ENCODE assay signal across 17 mouse cellular contexts in genomic region chr10:69854587-69855185, GRCm38 (mm10).
DNase-seq lines count a peak whose midpoint lies in the region; ATAC-seq lines count a peak whose summit lies in the region.
"Had no signal": no experiment of that assay in that cellular context is flagged by ENCODE, and none has a peak within 500 bp of the region (broad histone marks: within the 10 kb centered on the region; RNA-seq: fewer than 3 reads in every experiment).

No protein-coding gene starts in this region.

- intact Hi-C loops in left cerebral cortex, postnatal 10 days (cut with DNase I), result no loop called here

- ATAC-seq in frontal cortex, adult (ENCODE audit: low TSS enrichment), result peak; percentile 67
- ATAC-seq: forebrain, embryonic 14.5 days; hindbrain, embryonic 16.5 days had no signal

- no peak for DNase-seq in frontal cortex, postnatal 14 days (ENCODE audit: low spot score in 2 of 2)
- DNase-seq in left cerebral cortex, adult 18-20 months (ENCODE audit: low spot score in 2 of 2), result peak; percentile 32 to 53
- DNase-seq in left cerebral cortex, postnatal 10 days (ENCODE audit: extremely low spot score in 1 of 2, low spot score in 2 of 2), result no peak
- peak; percentile 53 to 56 for DNase-seq in right cerebral cortex, adult 2 months (ENCODE audit: low spot score in 2 of 2)
- DNase-seq in right cerebral cortex, postnatal 4 days, result no peak
- DNase-seq in lung, postnatal 4 days, result no peak
- DNase-seq: adrenal gland, postnatal 10 days; cerebellum, adult 11-12 months; cerebellum, adult 9-11 months; embryo, embryonic 11 days; gastrocnemius, adult 2 months; gastrocnemius, postnatal 25 days; heart, postnatal 10 days; heart, postnatal 4 days had no signal

Comparison
In these comparisons a context has a peak if more than half of its experiments do, and no peak if none do; other contexts are left out.
1. DNase-seq: peak in left cerebral cortex, adult 18-20 months (2 of 2) and right cerebral cortex, adult 2 months (2 of 2); none in frontal cortex, postnatal 14 days (0 of 2), left cerebral cortex, postnatal 10 days (0 of 2), right cerebral cortex, postnatal 4 days (single experiment) and lung, postnatal 4 days (0 of 2).